22 mouse cellular contexts compared by ENCODE assay signal in genomic region chr6:120871286-120871685, GRCm38 (mm10).
"Had no signal": no experiment of that assay in that cellular context is flagged by ENCODE, and none has a peak within 500 bp of the region (broad histone marks: within the 10 kb centered on the region; RNA-seq: fewer than 3 reads in every experiment).

No protein-coding gene starts in this region.

- ATAC-seq: hindbrain, postnatal 0 days; intestine, embryonic 16.5 days had no signal

- H3K4me2 ChIP-seq: heart, embryonic 11.5 days; heart, embryonic 13.5 days; heart, embryonic 15.5 days; hindbrain, embryonic 13.5 days; hindbrain, embryonic 15.5 days; limb, embryonic 13.5 days; limb, embryonic 15.5 days; liver, embryonic 11.5 days had no signal

- H3K9ac ChIP-seq: heart, embryonic 13.5 days; heart, embryonic 15.5 days; hindbrain, embryonic 13.5 days; hindbrain, embryonic 15.5 days; limb, embryonic 13.5 days; limb, embryonic 15.5 days; liver, embryonic 14.5 days had no signal

- H3K4me3 ChIP-seq: heart, adult 2 months; heart, embryonic 13.5 days; heart, embryonic 15.5 days; hindbrain, embryonic 13.5 days; hindbrain, embryonic 15.5 days; limb, embryonic 13.5 days; limb, embryonic 15.5 days had no signal

- H3K27me3 ChIP-seq: heart, embryonic 13.5 days; heart, embryonic 15.5 days; hindbrain, embryonic 13.5 days; hindbrain, embryonic 15.5 days; limb, embryonic 13.5 days; limb, embryonic 15.5 days had no signal

- DNase-seq: gastrocnemius, postnatal 14 days; gastrocnemius, postnatal 36 days; heart, adult 11 months; heart, adult 2 months; heart, postnatal 14 days; heart, postnatal 36 days; kidney, adult 18-20 months; layer of hippocampus, adult 9-11 months; layer of hippocampus, postnatal 36 days; left cerebral cortex, postnatal 4 days; lung, adult 18-20 months had no signal

- H3K9me3 ChIP-seq: heart, embryonic 13.5 days; heart, embryonic 15.5 days; hindbrain, embryonic 13.5 days; hindbrain, embryonic 15.5 days; limb, embryonic 13.5 days; limb, embryonic 15.5 days had no signal

- H3K4me1 ChIP-seq: hindbrain, embryonic 13.5 days; hindbrain, embryonic 15.5 days; limb, embryonic 13.5 days; limb, embryonic 15.5 days had no signal

- H3K27ac ChIP-seq: heart, adult 2 months; heart, embryonic 13.5 days; heart, embryonic 15.5 days; hindbrain, embryonic 13.5 days; hindbrain, embryonic 15.5 days; hindbrain, postnatal 0 days; limb, embryonic 13.5 days; limb, embryonic 15.5 days; liver, embryonic 14.5 days had no signal
